Mouse (Mus musculus): ENCODE measurements around the gene Slc39a7.
"Not testable (repeated sequence)": the region's sequence is repeated elsewhere in the genome, so short reads cannot be mapped to it uniquely, and the experiment has no call there.

The Slc39a7 gene

GRCm38 (mm10) chr17:33999341-34000149 is 31.9 kb downstream of the Slc39a7 start:
- no peak for DNase-seq (ENCODE audit: low spot score)

- DNase-seq (ENCODE audit: low spot score) = not testable (repeated sequence)
These were observed 32.8 kb downstream of the Slc39a7 start for GRCm38 (mm10) chr17:33998697-33999096.

- not testable (repeated sequence) for DNase-seq (ENCODE audit: low spot score)
These were observed 34.5 kb downstream of the Slc39a7 start for GRCm38 (mm10) chr17:33997025-33997424.

GRCm38 (mm10) chr17:33995651-33996050 is 35.8 kb downstream of the Slc39a7 start:
- no peak for DNase-seq (ENCODE audit: low spot score)

GRCm38 (mm10) chr17:33994959-33995358 is 36.5 kb downstream of the Slc39a7 start:
- DNase-seq (ENCODE audit: low spot score) = no peak

GRCm38 (mm10) chr17:33991788-33992664 is 39.5 kb downstream of the Slc39a7 start:
- DNase-seq (ENCODE audit: low spot score) = peak; percentile 94

- peak; percentile 60 for DNase-seq (ENCODE audit: low spot score)
These were observed 49.3 kb downstream of the Slc39a7 start for GRCm38 (mm10) chr17:33982136-33982535.

GRCm38 (mm10) chr17:33981192-33981909 is 50.1 kb downstream of the Slc39a7 start:
- DNase-seq (ENCODE audit: low spot score) = peak; percentile 99

- no peak for DNase-seq (ENCODE audit: low spot score)
These were observed 51.1 kb downstream of the Slc39a7 start for GRCm38 (mm10) chr17:33980181-33981035.

- no peak for DNase-seq (ENCODE audit: low spot score)
These were observed 51.9 kb downstream of the Slc39a7 start for GRCm38 (mm10) chr17:33979512-33980050.

- DNase-seq (ENCODE audit: low spot score) = peak; percentile 75
These were observed 52.9 kb downstream of the Slc39a7 start for GRCm38 (mm10) chr17:33978631-33979031.
